Mouse (Mus musculus) CH12.LX (cell line): ENCODE measurements at regions not wholly inside any gene's neighbourhood (a gene's known extent, or its start where the extent isn't known, plus 50 kb on each side); places are given as distances from the start of the nearest gene placed in this dataset.

Source experiments
- DNase-seq: peaks from one replicate; pipeline ENCODE4 v3.0.0-alpha.2; 2013; ENCODE audit errors: extremely low read depth
- H3K27ac ChIP-seq: 2 replicates; pipeline ENCODE4 v1.5.1; 2012; ENCODE audit warnings: low read depth, mild to moderate bottlenecking, control low read depth, moderate library complexity; ENCODE audit not compliant: insufficient read depth
- H3K27me3 ChIP-seq: replicated peaks from 2 replicates; pipeline ENCODE3; 2012; ENCODE audit warnings: inconsistent platforms
- H3K36me3 ChIP-seq, 2 experiments: replicated peaks in 1 of 2; 2 replicates each; pipeline versions ENCODE3 to v1.6.1; 2012; ENCODE audit warnings: inconsistent platforms in 1 of 2, low read length in 1 of 2, mild to moderate bottlenecking in 1 of 2, mixed read lengths in 1 of 2, moderate library complexity in 1 of 2; ENCODE audit not compliant: control insufficient read depth in 1 of 2, insufficient read depth in 1 of 2
- H3K4me1 ChIP-seq, 2 experiments: 2 replicates each; pipeline ENCODE4 v1.6.1; 2012; ENCODE audit warnings: inconsistent platforms in 1 of 2, moderate library complexity in 1 of 2; ENCODE audit not compliant: insufficient read depth in 2 of 2, control insufficient read depth in 1 of 2
- H3K4me2 ChIP-seq: 2 replicates; pipeline ENCODE4 v1.6.1; 2012; ENCODE audit warnings: low read depth, mild to moderate bottlenecking, control low read depth; ENCODE audit not compliant: poor library complexity, insufficient read depth, severe bottlenecking
- H3K4me3 ChIP-seq, 3 experiments: fragments of 150-350 bp in 1 of 3; sonication (generic) in 1 of 3; replicated peaks in 1 of 3; 2 replicates each; pipeline versions ENCODE3 to v1.5.1; 2011 to 2012; ENCODE audit warnings: low read depth in 2 of 3, low read length in 2 of 3, mild to moderate bottlenecking in 2 of 3, moderate library complexity in 2 of 3, control low read depth in 1 of 3, improper control_type of control experiment in 1 of 3, inconsistent platforms in 1 of 3, mixed read lengths in 1 of 3; ENCODE audit not compliant: poor library complexity in 1 of 3
- H3K79me2 ChIP-seq: replicated peaks from 2 replicates; pipeline ENCODE4 v1.6.1; 2012; ENCODE audit warnings: mild to moderate bottlenecking, moderate library complexity; ENCODE audit not compliant: control insufficient read depth, poor library complexity, insufficient read depth, severe bottlenecking; ENCODE audit errors: extremely low read depth
- H3K9ac ChIP-seq: 2 replicates; pipeline ENCODE4 v1.6.1; 2012; ENCODE audit warnings: low read depth, mild to moderate bottlenecking, control low read depth, moderate library complexity; ENCODE audit not compliant: insufficient read depth
- H3K9me3 ChIP-seq: replicated peaks from 2 replicates; pipeline ENCODE3; 2012; ENCODE audit warnings: low read length, inconsistent platforms, mixed read lengths
- E2F4 ChIP-seq: IDR thresholded peaks from 2 replicates; pipeline ENCODE4 v1.6.1; 2011; ENCODE audit warnings: low read depth, low read length, improper control_type of control experiment; ENCODE audit not compliant: insufficient replicate concordance
- ELF1 ChIP-seq: IDR thresholded peaks from 2 replicates; pipeline ENCODE4 v1.6.1; 2014; ENCODE audit warnings: low read depth, mild to moderate bottlenecking, inconsistent platforms, low read length, improper control_type of control experiment
- EP300 ChIP-seq: IDR thresholded peaks from 2 replicates; pipeline ENCODE4 v1.6.1; 2011; ENCODE audit warnings: low read length, improper control_type of control experiment
- GABPA ChIP-seq: IDR thresholded peaks from 2 replicates; pipeline ENCODE4 v1.6.1; 2012; ENCODE audit warnings: low read depth, low read length, improper control_type of control experiment, inconsistent platforms; ENCODE audit not compliant: insufficient replicate concordance
- IRF4 ChIP-seq: IDR thresholded peaks from 2 replicates; pipeline ENCODE4 v1.6.1; 2014; ENCODE audit warnings: low read depth, mild to moderate bottlenecking, inconsistent platforms, low read length, improper control_type of control experiment
- MAFK ChIP-seq: IDR thresholded peaks from 2 replicates; pipeline ENCODE4 v1.6.1; 2011; ENCODE audit warnings: low read length, improper control_type of control experiment; ENCODE audit not compliant: insufficient replicate concordance
- MAZ ChIP-seq: IDR thresholded peaks from 2 replicates; pipeline ENCODE4 v1.6.1; 2012; ENCODE audit warnings: low read depth, mild to moderate bottlenecking, inconsistent platforms, low read length, improper control_type of control experiment, moderate library complexity
- POLR2A ChIP-seq: IDR thresholded peaks from 2 replicates; pipeline ENCODE4 v1.6.1; 2011; ENCODE audit warnings: low read depth, mild to moderate bottlenecking, improper control_type of control experiment, low read length
- SMC3 ChIP-seq: IDR thresholded peaks from 2 replicates; pipeline ENCODE4 v1.6.1; 2011; ENCODE audit warnings: low read depth, low read length, improper control_type of control experiment
- UBTF ChIP-seq: IDR thresholded peaks from 2 replicates; pipeline ENCODE4 v1.6.1; 2012; ENCODE audit warnings: low read depth, mild to moderate bottlenecking, inconsistent platforms, low read length, improper control_type of control experiment, moderate library complexity
- USF1 ChIP-seq: IDR thresholded peaks from 2 replicates; pipeline ENCODE4 v1.6.1; 2014; ENCODE audit warnings: low read depth, mild to moderate bottlenecking, inconsistent platforms, low read length, improper control_type of control experiment
- USF2 ChIP-seq: conservative IDR thresholded peaks from 2 replicates; pipeline ENCODE4 v1.6.1; 2011; ENCODE audit warnings: low read depth, low read length, improper control_type of control experiment
- dilution Hi-C: fragments of 300-500 bp; cut with MboI; formaldehyde crosslinking; loops from 2 replicates; pipeline ENCODE4 v1.14.3; 2020; ENCODE audit warnings: low sequenced_read_pairs; ENCODE audit not compliant: extremely low pct_unique_long_range_greater_than_20kb, extremely low pct_ligation_motif_present
- in situ Hi-C: fragments of 300-500 bp; cut with MboI; formaldehyde crosslinking; loops from 3 replicates; pipeline ENCODE4 v1.14.3; 2019; ENCODE audit warnings: low sequenced_read_pairs, low pct_ligation_motif_present, low pct_unique_long_range_greater_than_20kb, mixed read lengths

- dilution Hi-C loops, result no loop called here
- DNase-seq, result no peak
- TF ChIP-seq E2F4, result no peak
- no peak for TF ChIP-seq IRF4
- TF ChIP-seq MAFK, result no peak
- no peak for TF ChIP-seq EP300
- no peak for TF ChIP-seq POLR2A
- no peak for TF ChIP-seq GABPA
- TF ChIP-seq USF2, result no peak
- no peak for TF ChIP-seq USF1
- TF ChIP-seq ELF1, result no peak
- TF ChIP-seq, all 38 proteins: peak for 0
- Histone ChIP-seq H3K27ac (no peak overlapping the region), H3K9ac (no peak overlapping the region), H3K27me3 (no peaks in the 10 kb centered on the region), H3K79me2 (no peaks in the 10 kb centered on the region), H3K4me1 (no peaks in the 10 kb centered on the region), H3K4me2 (no peak overlapping the region), H3K36me3 (no peaks in the 10 kb centered on the region), H3K9me3 (no peaks in the 10 kb centered on the region), H3K4me3 (no peak overlapping the region)
- in situ Hi-C loops, result no loop called here
Observed at GRCm38 (mm10) chr4:4532196-4532595, 261.0 kb downstream of the Impad1 start.

- H3K4me3 ChIP-seq, result no peak overlapping the region
- H3K27ac ChIP-seq, result no peak overlapping the region
- no peaks in the 10 kb centered on the region for H3K4me1 ChIP-seq
- DNase-seq, result no peak
- no peaks in the 10 kb centered on the region for H3K27me3 ChIP-seq
- H3K9me3 ChIP-seq, result no peaks in the 10 kb centered on the region
- dilution Hi-C loops, result no loop called here
- TF ChIP-seq SMC3 (no peak), UBTF (no peak), GABPA (no peak), MAZ (no peak), ELF1 (no peak)
- TF ChIP-seq, all 38 proteins: peak for 0
- no peaks in the 10 kb centered on the region for H3K79me2 ChIP-seq
- H3K4me2 ChIP-seq, result no peak overlapping the region
- no peaks in the 10 kb centered on the region for H3K36me3 ChIP-seq
- in situ Hi-C loops, result no loop called here
- no peak overlapping the region for H3K9ac ChIP-seq
Observed at GRCm38 (mm10) chr4:4528311-4528710, 264.8 kb downstream of the Impad1 start.

DNA sequence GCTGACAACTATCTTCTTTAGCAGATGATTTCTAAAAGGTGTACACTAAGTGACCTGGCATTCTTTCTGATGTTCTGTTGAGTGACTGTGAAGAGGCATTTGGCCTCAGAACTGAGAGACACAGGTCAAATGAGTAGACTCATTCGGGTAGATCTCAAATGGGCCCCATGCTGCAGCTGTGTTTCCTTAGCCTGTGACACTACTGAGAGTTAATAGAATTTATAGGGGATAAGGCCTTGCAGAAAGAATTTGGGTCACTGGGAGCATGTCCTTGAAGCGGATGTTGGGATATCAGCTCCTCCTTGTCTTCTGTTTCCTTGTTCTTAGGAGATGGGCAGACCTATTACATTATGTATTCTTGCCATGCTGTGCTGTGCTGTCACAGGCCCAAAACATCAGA lies 271.4 kb downstream of the Impad1 start:
- H3K36me3 ChIP-seq, result no peaks in the 10 kb centered on the region
- H3K4me3 ChIP-seq, result no peak overlapping the region
- no peaks in the 10 kb centered on the region for H3K27me3 ChIP-seq
- DNase-seq, result no peak
- H3K27ac ChIP-seq, result no peak overlapping the region
- no peak overlapping the region for H3K9ac ChIP-seq
- H3K4me2 ChIP-seq, result no peak overlapping the region
- in situ Hi-C loops (no loop called here), dilution Hi-C loops (no loop called here)
- H3K79me2 ChIP-seq, result no peaks in the 10 kb centered on the region
- no peak for TF ChIP-seq GABPA
- no peaks in the 10 kb centered on the region for H3K9me3 ChIP-seq
- no peaks in the 10 kb centered on the region for H3K4me1 ChIP-seq
